Mouse (Mus musculus) CH12F3 (cell line): ENCODE measurements around the gene Runx2.

Experiments used
- in situ Hi-C: fragments of 300-500 bp; cut with MboI; formaldehyde crosslinking; loops from 2 replicates; pipeline ENCODE4 v1.14.3; 2020; ENCODE audit warnings: low sequenced_read_pairs

Gene Runx2

GRCm38 (mm10) chr17:44601317-44602021 is 213.1 kb downstream of the Runx2 start:
- in situ Hi-C loops: no loop called here

- in situ Hi-C loops: no loop called here
These were observed 214.7 kb downstream of the Runx2 start for GRCm38 (mm10) chr17:44599856-44600255.

- in situ Hi-C loops: no loop called here
These were observed 215.5 kb downstream of the Runx2 start for GRCm38 (mm10) chr17:44599132-44599531.

- in situ Hi-C loops: no loop called here
These were observed 216.6 kb downstream of the Runx2 start for GRCm38 (mm10) chr17:44597918-44598504.

- in situ Hi-C loops: no loop called here
These were observed 221.9 kb downstream of the Runx2 start for GRCm38 (mm10) chr17:44592737-44593090.

- in situ Hi-C loops: no loop called here
These were observed 222.4 kb downstream of the Runx2 start for GRCm38 (mm10) chr17:44592067-44592736.

GRCm38 (mm10) chr17:44588470-44588869 is 226.1 kb downstream of the Runx2 start:
- in situ Hi-C loops: no loop called here

GRCm38 (mm10) chr17:44588020-44588419 is 226.6 kb downstream of the Runx2 start:
- in situ Hi-C loops: no loop called here

GRCm38 (mm10) chr17:44586196-44586595 is 228.4 kb downstream of the Runx2 start:
- in situ Hi-C loops: no loop called here

GRCm38 (mm10) chr17:44584781-44585180 is 229.8 kb downstream of the Runx2 start:
- in situ Hi-C loops: no loop called here

- in situ Hi-C loops: no loop called here
These were observed 236.8 kb downstream of the Runx2 start for GRCm38 (mm10) chr17:44577791-44578190.

- in situ Hi-C loops: no loop called here
These were observed 243.7 kb downstream of the Runx2 start for GRCm38 (mm10) chr17:44570899-44571298.

GRCm38 (mm10) chr17:44569020-44569621 is 245.5 kb downstream of the Runx2 start:
- in situ Hi-C loops: no loop called here

GRCm38 (mm10) chr17:44566992-44567391 is 247.6 kb downstream of the Runx2 start:
- in situ Hi-C loops: no loop called here

- in situ Hi-C loops: no loop called here
These were observed 248.6 kb downstream of the Runx2 start for GRCm38 (mm10) chr17:44565884-44566515.

GRCm38 (mm10) chr17:44565311-44565831 is 249.2 kb downstream of the Runx2 start:
- in situ Hi-C loops: no loop called here

GRCm38 (mm10) chr17:44564611-44565198 is 249.9 kb downstream of the Runx2 start:
- in situ Hi-C loops: no loop called here

GRCm38 (mm10) chr17:44560016-44560415 is 254.6 kb downstream of the Runx2 start:
- in situ Hi-C loops: no loop called here

GRCm38 (mm10) chr17:44557199-44558111 is 257.1 kb downstream of the Runx2 start:
- in situ Hi-C loops: no loop called here

- in situ Hi-C loops: no loop called here
These were observed 259.7 kb downstream of the Runx2 start for GRCm38 (mm10) chr17:44554941-44555340.
